Mouse (Mus musculus): Measurements from ENCODE around the gene Mdfic.

The Mdfic gene

DNA sequence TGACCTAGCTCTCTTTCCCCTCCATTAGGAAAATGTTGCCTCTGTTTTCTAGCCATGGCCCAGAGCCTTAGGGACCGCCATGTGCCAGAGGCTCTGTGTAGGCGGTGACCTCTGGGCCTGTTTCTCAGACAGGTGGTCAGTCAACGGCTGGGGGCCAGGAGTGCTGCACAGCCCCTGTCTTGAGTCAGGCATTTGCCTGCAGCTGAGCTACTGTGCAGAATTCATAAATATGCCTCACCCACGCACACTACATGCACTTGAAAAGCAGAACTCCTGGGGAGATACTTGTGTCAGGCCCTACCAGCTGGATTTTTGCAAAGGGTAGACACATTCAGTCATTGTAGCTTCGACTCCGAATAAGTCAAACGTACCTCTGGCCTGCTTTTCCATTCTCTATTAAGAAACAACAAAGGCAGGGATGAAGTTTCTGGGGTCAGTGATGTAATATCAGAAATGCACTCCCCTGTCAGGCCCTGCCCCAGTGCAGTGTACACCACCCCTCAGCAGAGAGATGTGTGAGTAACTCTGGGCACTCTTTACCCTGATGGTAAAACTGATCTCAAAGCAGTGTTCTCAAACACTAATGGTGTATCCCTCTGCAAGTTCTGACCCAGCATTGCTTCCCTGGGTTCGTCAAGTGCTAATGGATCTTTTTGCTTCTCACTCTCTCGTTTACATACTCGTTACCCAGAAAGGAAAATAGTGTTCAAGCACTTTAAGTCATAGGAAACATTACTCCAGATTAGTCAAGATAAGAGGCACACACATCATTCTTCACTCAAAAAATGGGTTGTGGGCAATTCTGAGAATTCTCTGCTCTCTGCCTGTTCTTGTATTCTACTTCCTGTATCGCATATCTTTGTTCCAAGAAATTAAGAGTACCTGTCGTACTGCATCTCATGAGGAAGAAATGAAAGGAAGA, 72.5 kb downstream of the Mdfic start:
- peak in 1 of 2 experiments; percentile 28 for DNase-seq (ENCODE audit: low spot score in 2 of 2)

DNA sequence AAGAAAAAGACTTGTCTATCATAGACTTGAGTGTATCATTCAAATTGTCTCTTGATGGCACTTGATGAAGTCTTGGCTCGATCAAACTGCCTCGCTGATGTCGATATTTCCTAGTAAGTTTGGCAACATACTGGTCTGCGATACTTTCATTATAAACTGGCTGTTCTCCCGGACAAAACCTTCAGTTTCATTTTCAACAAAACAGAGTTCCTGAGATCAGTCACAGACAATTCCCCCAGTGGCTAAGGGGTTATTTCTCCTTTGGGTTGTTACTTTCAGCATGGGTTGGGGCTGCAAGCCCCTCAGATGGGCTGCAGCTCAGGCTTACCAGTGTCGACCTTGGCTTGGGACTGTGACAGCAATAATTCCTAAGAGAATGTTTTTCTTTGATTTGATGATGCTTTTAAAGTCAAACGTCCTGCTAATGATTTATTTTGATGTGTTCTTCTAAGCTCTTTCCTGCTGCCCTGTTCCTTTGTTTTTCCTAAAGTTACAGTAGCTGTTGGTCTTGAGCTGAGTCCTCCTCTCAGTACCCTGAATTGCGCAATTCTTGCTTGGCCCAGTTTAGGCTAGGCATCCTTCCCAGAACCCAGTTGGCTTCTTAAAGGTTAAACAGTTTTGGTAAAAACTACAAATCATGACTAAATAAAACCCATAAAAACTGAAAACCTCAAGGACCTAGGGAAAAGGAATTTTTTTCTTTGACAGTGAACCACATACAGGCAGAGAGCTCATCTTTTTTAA, 73.3 kb downstream of the Mdfic start:
- DNase-seq (ENCODE audit: low spot score in 2 of 2): no peak

DNA sequence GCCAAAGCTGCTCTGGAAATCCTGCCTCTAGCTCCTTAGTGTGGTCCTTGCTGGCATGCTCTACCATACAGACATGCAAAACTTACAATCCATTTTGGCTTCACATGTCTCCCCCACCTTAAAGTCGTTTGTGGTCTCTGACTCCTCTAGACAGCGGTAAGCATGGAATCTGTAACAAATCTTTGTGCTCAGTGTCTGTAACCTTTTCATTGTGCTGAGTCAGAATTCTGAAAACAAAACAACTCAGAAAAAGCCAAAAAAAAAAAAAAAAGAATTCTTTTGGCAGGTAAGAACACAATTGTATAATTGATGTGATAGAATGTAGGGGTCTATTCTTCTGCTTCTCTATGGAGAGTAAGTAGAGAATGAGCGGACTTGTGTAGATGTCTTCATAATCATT, 74.3 kb downstream of the Mdfic start:
- DNase-seq (ENCODE audit: low spot score in 2 of 2): no peak

DNA sequence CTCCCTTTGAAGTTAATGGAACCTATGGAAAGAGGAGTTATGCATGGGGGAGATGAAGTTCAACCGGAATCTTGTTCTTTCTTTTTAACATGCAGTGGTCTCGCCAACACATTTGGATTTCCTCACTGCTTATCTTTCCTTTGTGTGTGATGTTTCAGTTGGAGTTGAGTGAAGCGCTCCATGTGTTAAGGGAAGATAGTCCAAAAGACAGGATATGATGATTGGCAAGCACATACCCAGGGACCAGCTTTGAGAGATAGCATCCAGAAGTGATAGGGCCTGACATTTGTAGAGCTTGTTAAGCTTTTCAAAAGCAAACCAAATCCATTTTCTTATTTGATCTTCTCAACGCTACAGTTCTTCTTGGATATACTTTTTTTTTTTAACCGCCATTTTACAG, 86.9 kb downstream of the Mdfic start:
- no peak for DNase-seq (ENCODE audit: low spot score in 2 of 2)

DNA sequence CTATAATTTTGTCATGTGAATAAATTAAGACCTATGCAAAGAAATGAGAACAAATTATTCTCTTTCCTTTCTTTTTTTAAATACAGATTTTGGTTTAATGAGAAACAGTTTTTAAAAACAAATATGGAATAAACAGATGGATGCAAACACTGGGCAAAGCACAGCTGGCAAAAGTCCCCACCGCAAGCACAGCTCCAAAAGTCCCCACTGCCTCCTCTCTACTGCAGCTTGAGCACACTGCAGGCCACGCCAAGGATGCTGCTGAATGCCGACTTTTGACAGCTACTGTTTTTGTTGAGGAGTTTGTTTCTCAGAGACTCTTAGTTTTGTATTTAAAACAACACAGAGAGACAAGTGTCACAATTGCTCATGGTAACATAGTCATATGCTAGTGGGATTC, 104.8 kb downstream of the Mdfic start:
- no peak for DNase-seq (ENCODE audit: low spot score in 2 of 2)

DNA sequence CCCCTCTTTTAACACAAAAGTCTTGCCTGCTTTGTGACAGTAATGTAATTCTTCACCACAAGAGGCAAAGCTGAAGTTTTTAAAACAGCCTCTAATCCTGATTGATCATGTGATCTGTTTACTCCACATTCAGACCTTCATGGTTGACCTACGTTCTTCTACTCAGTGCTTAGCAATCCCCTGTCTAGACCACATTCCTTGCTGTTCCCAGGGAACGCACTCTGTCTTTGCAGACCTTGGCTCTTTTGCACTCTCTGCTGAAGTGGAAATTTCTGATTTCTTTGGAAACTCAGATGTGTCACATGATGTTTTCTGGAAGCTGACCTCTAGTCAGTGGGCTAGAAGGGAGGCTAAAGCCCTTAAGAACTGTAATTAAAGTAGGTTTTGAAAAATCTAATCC, 109.4 kb downstream of the Mdfic start:
- DNase-seq (ENCODE audit: low spot score in 2 of 2): no peak

DNA sequence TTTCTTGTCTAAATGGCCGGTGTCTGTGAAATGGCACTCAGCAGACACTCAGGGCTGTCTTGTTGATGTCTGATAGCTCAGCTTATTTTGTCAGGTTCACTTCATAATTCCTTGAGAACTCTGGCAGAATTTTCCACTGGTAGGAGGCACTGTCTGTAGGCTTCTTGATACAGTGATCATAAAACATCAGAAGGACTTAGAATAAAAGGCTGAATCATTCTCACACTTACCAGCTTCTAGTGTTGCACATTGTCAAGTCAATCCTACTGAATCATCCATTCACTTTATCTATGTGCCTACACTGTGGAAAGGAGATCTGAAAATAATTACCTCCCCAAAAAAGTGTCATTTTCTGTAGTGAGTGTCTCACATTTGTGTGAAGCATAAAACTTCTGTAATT, 110.2 kb downstream of the Mdfic start:
- DNase-seq (ENCODE audit: low spot score in 2 of 2): peak in 1 of 2 experiments; percentile 4

DNA sequence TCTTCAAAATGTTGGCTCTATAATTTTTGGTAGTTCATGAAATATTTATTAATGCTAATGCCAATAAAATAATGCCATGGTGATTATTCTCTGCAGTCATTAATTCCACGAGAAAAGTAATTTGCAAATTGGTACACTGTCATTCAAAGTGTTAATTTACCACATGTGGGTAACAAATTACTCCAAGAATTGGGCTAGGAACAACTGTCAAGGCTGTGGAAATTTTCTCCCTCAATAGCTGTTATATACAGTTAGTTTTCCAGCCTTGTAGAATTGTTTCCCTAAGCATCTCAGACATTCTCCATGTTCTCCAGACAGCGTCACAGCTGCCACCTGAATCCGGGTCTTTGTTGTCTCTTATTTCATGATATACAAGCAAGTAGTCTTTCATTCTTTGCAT, 117.2 kb downstream of the Mdfic start:
- no peak for DNase-seq (ENCODE audit: low spot score in 2 of 2)

DNA sequence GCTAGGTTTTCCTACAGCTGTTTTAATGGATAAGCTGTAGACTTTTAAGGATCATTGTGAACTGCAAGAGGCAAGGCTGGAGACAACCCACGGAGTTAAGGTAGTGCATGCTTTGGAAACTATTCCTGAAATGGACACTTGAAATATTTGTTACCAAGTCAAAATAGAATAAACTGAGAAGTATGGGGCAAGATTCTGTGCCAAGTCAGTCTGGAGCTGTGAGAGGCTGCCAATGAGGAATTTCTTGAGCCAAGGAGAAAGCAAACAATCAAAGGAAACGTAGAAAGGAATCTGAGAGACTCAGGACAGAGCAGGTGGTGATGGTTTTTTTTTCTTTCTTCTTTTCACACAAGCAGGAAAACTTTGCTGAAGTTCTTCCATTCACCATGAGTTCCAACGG, 119.4 kb downstream of the Mdfic start:
- no peak for DNase-seq (ENCODE audit: low spot score in 2 of 2)

DNA sequence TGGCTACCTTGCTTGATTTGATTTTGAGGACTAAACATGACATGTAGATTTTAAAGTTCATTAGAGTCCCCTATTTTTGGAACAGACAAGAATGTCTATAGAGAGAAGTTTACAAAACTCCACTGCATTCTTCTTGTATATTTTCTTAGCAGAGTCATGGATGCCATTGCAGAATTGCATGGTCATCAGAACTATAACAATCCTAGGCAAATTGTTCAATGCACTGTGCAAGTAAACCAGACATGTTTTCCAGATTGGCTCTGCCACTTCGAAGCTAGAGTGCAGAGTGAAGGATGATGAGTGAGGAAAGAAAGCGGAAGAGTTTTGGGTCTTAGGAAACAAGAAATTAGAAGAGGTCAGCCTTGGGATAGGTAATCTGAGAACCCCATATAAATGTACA, 120.0 kb downstream of the Mdfic start:
- DNase-seq (ENCODE audit: low spot score in 2 of 2): no peak

DNA sequence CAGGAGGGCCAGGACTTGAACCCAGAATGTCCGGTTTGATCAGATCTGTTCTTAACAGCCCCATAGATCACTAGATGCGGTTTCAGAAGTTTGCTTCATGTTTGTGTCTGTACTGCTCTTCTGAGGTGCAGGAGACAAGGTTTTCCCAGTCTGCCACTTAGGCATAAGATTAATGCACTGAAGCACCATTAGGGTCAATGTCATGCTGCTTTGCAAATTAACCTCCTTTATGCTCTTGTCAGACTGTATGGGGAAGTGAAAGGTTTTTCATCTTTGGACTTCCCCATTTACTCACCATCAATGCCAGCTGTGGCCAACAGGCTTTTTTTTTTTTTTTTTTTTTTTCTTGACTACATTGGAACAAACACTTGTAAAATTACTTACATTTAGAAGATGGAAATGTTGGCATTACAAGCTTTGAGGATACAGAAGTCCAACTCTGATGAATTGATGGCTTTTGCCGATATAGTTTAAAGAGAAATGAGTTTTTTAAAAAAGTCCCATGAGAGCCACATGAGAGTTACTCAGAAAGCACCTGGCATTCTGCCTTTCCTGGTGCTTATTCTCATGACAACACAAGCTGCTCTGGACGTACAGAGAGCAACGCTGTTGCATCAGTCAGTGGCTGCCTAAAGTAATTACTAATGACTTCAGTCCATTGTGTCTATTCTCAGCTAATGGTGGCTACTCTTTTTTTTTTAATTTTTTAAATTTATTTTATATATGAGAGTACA, 121.2 kb downstream of the Mdfic start:
- no peak for DNase-seq (ENCODE audit: low spot score in 2 of 2)

DNA sequence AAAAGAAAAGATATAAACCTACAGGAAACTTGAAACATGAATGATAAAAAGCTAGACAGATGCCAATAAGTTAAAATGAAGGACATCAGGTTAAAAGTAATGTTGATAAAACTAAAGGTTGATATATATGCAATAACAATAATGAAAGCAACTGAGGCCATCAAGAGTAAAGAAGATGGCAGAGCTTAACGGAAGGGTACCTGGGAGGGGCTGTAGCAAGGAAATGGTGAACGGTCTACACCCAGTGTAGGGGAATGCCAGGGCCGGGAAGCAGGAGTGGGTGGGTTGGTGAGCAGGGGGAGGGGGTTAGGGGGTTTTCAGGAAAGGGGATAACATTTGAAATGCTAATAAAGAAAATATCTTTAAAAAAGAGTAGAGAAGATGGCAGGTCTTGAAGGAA, 122.8 kb downstream of the Mdfic start:
- DNase-seq (ENCODE audit: low spot score in 2 of 2): no peak

DNA sequence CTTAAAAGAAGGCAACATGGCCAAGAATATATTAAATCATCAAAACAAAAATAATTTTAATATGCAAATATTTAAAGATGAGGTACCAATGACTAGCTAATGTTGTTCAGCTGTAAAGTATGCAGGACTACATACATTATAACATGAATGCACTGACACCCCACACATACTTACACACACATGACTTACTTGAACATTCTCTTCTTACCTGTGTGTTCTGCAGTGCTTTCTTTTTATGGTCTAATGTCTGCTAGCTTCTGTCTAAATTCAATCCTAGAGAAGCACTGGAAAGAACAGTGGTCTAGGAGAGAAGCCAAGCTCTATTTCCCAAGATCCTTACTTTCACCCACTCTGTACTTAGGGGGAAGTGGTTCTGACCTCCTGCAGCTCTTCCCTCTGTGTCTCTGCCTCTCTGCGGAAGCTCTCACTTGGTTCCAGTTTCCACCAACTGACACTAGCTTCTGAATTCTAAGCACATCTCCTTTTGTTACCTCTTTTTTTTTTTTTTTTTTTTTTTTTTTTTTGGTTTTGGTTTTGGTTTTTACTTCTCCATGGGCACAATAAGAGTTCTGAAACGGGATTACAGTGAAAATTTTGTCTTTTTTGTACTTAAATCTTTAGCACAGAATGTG, 125.4 kb downstream of the Mdfic start:
- DNase-seq (ENCODE audit: low spot score in 2 of 2): no peak

Data from frontal cortex, postnatal 36 days (tissue).